Mouse (Mus musculus): ENCODE measurements around the gene Otx2.

DNA sequence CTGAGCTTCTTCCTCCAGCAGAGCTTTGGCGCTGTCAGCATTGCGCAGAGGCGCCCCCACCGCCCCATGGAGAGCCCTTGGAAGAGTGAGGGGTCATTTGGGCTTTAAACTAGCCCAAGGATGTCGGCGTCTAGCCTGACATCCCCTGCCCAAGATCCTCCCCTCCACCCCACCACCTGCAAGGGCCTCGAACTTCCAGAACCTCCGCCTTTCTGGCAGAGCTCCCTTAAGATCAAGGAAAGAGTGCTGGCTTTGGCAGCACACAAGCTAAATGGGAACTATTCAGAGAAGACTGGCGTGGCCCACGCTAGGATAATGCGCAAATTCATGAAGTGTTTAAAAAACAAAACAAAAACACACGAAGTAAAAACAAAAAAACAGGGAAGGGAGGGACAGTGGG lies 21.4 kb downstream of the Otx2 start:
- no peak for TF ChIP-seq CTCF (IDR thresholded peaks at IDR 0.05; ENCODE audit: low read depth, low read length)
- TF ChIP-seq POLR2A (IDR thresholded peaks at IDR 0.05; ENCODE audit: borderline replicate concordance, low read depth, low read length) = no peak
